Mouse (Mus musculus) lung, postnatal 25 days (tissue): ENCODE measurements around the gene Pop7.
A peak's percentile ranks its signal among the peaks of the same experiment; 100 is the strongest.

ENCODE experiments used
- DNase-seq: peaks from one replicate; pipeline ENCODE4 v3.0.0; 2022; ENCODE audit warnings: low spot score

The Pop7 gene

DNA sequence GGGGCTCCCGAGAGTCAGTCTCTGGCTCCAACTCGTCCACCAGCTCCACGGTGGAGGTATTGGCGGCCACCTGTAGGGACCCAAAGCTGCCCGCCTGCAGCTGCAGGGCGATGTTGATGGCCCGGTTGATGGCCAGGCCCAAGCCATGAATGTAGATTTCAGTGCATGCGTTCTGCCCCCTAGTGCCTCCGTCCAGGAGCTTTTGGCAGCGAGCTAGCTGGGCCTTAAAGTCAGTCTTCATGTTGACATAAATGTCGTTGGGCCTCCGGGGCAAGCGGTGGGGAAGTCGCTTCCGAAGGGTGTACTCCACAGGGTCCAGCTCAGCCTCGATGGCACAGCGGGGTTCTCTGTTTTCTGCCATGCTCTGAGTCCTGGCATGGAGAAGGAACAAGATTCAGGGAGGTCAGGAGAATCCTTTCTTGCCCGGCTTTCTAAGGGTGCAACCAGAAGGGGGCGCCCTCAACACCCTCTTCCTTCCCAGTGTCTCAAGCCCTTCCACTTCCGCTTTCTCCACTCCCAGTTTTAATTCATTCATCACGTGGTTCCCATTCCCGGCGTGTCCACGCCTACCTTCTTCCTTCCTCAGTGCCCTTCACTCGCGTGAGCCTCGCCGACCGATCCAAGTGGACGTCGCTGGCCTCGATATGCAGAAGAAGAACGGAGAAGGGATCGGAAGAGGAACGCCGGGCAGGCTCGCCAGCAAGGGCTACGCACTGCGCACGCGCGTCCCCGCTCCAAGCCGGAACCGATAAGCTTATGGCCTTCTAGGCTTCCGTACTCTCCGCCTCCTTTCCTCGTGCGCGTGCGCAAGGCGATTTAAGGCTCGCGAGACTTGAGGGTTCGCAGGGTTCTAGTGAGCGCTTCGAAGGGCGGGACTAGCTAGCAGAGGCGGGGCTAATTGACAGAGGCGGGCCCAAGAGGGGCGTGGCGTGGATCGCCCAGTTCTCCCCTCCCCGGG, at the start of gene Pop7:
TSS of gene Pop7 (minus strand) at position 810 of the 958 bp plus-strand sequence.
- DNase-seq: peak; percentile 100

DNA sequence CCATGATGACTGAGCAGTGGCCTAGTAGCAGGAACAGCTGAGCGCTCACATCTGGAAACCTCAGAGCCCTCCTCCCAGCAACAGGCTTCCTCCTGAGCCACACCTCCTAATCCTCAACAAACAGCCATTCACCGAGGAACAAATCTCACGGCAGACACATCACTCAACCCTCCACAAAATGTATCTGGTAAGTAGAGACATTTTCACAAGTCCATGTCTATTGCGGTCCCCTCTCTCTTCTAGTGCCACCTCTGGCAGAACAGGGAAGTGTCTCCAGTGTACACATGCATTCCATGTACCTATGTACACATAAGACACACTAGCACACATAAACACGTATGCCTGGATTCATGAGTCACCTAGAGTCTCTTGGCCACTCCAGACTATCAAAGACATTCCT, 48.8 kb upstream of the Pop7 start:
- no peak for DNase-seq

GRCm38 (mm10) chr5:137549840-137550239, 47.5 kb upstream of the Pop7 start:
- no peak for DNase-seq

- DNase-seq: no peak
Measured at GRCm38 (mm10) chr5:137545596-137545995, 43.3 kb upstream of the Pop7 start.

DNA sequence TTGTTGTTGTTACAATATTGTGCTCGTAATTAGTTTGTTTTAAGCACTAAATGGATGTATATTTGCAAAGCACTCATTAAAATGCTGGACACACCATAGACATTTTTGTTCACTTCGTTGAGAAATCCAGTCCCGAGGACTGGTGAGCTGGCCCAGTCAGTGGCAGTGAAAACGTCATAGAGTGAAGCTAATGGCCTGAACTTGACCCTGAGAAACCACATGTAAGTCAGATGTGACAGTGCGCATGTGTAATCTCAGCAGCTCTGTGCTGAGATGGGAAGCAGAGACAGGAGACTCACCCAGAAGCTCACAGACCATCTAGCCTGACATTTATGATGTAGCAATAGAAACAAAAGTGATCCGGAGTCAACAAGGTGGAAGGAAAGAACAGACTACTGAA, 42.6 kb upstream of the Pop7 start:
- DNase-seq: no peak

GRCm38 (mm10) chr5:137541768-137542540, 39.6 kb upstream of the Pop7 start:
- no peak for DNase-seq

- no peak for DNase-seq
Measured at GRCm38 (mm10) chr5:137540991-137541390, 38.7 kb upstream of the Pop7 start.

- DNase-seq: no peak
Measured at GRCm38 (mm10) chr5:137539291-137539801, 37.0 kb upstream of the Pop7 start.

GRCm38 (mm10) chr5:137537461-137537860, 35.1 kb upstream of the Pop7 start:
- no peak for DNase-seq

- DNase-seq: no peak
Measured at GRCm38 (mm10) chr5:137535318-137535717, 33.0 kb upstream of the Pop7 start.

DNA sequence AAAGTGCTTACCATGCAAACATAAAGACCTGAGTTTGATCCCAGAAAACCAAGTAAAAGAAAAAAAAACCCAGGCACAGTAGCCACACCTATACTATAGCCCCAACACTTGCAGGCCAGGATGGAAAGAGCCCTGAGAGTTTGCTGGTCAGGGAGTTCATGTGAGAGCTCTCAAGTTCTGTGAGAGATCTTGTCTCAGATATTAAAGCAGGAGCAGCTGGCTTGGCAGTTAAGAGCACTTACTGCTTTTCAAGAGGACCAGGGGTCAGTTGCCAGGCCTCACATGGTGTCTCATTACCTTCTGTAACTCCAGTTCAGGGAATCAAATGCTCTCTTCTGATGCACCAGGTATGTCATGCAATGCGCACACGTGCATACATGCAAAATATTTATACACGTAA, 32.4 kb upstream of the Pop7 start:
- DNase-seq: peak; percentile 75

GRCm38 (mm10) chr5:137533117-137533827, 31.0 kb upstream of the Pop7 start, which contains the start of the genes Epo and Gnb2:
Gene Epo (minus strand): TSS chr5:137533242.
Gene Gnb2 (minus strand): TSS chr5:137533510.
- DNase-seq: peak; percentile 99

DNA sequence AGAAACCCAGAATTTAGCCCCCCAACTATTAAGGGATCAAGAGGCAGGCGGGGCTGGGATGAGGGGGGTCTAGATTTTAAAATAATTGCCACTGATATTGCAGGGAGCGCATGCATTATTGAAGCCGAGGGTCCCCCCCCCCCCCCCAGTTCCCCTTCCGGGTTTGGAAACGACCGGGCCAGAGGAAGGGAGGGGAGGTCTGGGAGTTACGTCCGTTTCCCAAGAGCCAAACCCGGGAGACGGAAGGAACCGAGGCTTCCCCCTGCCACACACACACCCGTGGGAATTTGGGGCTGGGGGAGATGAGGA, 30.4 kb upstream of the Pop7 start:
- DNase-seq: no peak

- no peak for DNase-seq
Measured at GRCm38 (mm10) chr5:137532131-137532807, 30.0 kb upstream of the Pop7 start.

- DNase-seq: peak; percentile 31
Measured at GRCm38 (mm10) chr5:137531414-137532130, 29.3 kb upstream of the Pop7 start.

- peak; percentile 71 for DNase-seq
Measured at GRCm38 (mm10) chr5:137530588-137531413, 28.5 kb upstream of the Pop7 start.

DNA sequence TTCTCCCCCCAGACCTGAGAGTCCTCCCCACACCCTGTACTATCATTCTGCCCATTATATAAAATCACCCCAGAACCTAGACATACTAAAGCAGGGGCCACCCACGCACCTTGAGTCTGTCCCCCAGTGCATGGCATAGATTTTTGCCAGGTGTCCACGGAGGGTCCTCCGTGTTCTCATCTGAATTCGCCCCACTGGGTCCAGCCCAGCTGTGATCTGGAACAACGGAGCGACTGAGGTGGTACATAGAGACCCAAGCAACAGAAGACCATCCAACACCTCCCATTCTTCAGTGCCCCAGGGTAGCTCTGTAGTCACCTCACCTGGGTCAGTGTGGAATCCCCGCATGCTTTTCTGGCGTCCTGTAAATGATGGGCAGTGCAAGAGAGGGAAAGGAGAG, 27.8 kb upstream of the Pop7 start:
- DNase-seq: no peak

DNA sequence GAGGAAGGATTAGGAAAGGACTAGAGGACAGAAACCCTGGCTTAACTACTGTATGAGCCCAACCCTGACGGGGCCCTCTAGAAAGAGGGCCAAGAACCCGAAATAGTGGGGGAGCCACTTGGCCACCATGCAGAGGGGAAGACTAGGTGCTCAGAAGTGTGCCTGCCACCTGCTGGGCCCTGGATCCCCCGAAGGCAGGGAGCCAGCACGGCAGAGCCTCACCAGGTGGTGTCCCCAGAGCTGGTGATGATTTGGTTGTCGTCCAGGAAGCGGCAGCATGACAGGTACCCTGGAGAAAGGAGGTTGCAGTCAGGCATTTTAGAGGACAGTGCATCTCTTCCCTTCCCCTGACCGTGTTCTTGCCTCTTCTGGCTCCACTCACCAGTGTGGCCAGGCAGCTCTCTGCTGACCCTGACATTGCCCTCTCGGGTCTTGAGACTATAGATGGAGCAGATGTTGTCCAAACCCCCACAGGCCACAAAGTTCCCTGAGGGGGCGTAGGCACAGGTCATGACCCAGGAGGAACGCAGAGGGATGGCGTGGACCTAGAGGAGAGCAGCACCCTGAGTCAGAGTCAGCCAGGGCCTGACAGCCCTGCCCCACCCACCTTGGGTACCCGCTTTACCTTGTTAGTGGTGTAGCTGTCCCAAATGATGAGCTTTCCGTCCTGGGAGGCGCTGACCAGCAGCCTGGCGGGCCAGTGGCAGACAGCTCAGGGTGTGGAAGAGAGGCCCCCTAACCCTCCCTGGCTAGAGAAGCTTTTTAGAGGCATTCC, 27.1 kb upstream of the Pop7 start:
- no peak for DNase-seq
